Mouse (Mus musculus) ES-E14 (cell line): ENCODE measurements around the gene Sipa1. TPM values are rescaled to one million over a fixed set of nuclear protein-coding genes. Genes with fewer than 3 reads are reported as not detected.

Experiments used
- DNase-seq: peaks from one replicate; pipeline ENCODE4 v3.0.0-alpha.2; 2013; ENCODE audit warnings: low read depth, low spot score
- H3K27ac ChIP-seq: 2 replicates; pipeline ENCODE4 v1.5.1; 2012; ENCODE audit warnings: low read depth, mild to moderate bottlenecking, low read length, moderate library complexity, mixed read lengths; ENCODE audit not compliant: poor library complexity, insufficient read depth, severe bottlenecking
- H3K36me3 ChIP-seq: 2 replicates; pipeline ENCODE4 v1.6.1; 2012; ENCODE audit warnings: mild to moderate bottlenecking, low read length, moderate library complexity, mixed read lengths; ENCODE audit not compliant: control insufficient read depth, poor library complexity, insufficient read depth, severe bottlenecking
- H3K4me1 ChIP-seq, 2 experiments: fragments of 150-350 bp in 1 of 2; sonication (generic) in 1 of 2; 2 replicates each; pipeline ENCODE4 v1.6.1; 2012; ENCODE audit warnings: low read length in 2 of 2, mild to moderate bottlenecking in 1 of 2, mixed read lengths in 1 of 2; ENCODE audit not compliant: control insufficient read depth in 2 of 2, insufficient read depth in 2 of 2, poor library complexity in 1 of 2
- H3K4me3 ChIP-seq, 2 experiments: fragments of 150-350 bp in 1 of 2; sonication (generic) in 1 of 2; 2 replicates each; pipeline ENCODE4 v1.5.1; 2012; ENCODE audit warnings: low read length in 2 of 2, low read depth in 1 of 2, mild to moderate bottlenecking in 1 of 2, mixed read lengths in 1 of 2; ENCODE audit not compliant: insufficient read depth in 1 of 2, poor library complexity in 1 of 2, severe bottlenecking in 1 of 2
- H3K9ac ChIP-seq: 2 replicates; pipeline ENCODE4 v1.6.1; 2012; ENCODE audit warnings: low read depth, mild to moderate bottlenecking, low read length, mixed read lengths; ENCODE audit not compliant: poor library complexity, insufficient read depth, severe bottlenecking
- H3K9me3 ChIP-seq: fragments of 150-350 bp; sonication (generic); 2 replicates; pipeline ENCODE4 v1.6.1; 2012; ENCODE audit warnings: low read depth, mild to moderate bottlenecking, low read length; ENCODE audit not compliant: control insufficient read depth, insufficient read depth
- CHD2 ChIP-seq: IDR thresholded peaks from 2 replicates; pipeline ENCODE4 v1.6.1; 2014; ENCODE audit warnings: mild to moderate bottlenecking, low read depth, low read length, inconsistent platforms
- HCFC1 ChIP-seq: IDR thresholded peaks from 2 replicates; pipeline ENCODE4 v1.6.1; 2012; ENCODE audit warnings: low read length, inconsistent platforms, borderline replicate concordance; ENCODE audit not compliant: insufficient read depth
- MAFK ChIP-seq: IDR thresholded peaks from 2 replicates; pipeline ENCODE4 v1.6.1; 2014; ENCODE audit warnings: mild to moderate bottlenecking, low read depth, low read length, inconsistent platforms; ENCODE audit not compliant: insufficient read depth
- ZC3H11A ChIP-seq: IDR thresholded peaks from 2 replicates; pipeline ENCODE4 v1.6.1; 2012; ENCODE audit warnings: low read depth, mild to moderate bottlenecking, inconsistent platforms, low read length, borderline replicate concordance
- ZNF384 ChIP-seq: IDR thresholded peaks from 2 replicates; pipeline ENCODE4 v1.6.1; 2012; ENCODE audit warnings: low read depth, low read length, inconsistent platforms
- in situ Hi-C, 2 experiments: fragments of 600-800 bp; cut with MboI; formaldehyde crosslinking; loops; one replicate each; pipeline ENCODE4 v1.15.1; 2025; ENCODE audit warnings: low sequenced_read_pairs in 2 of 2, inconsistent platforms in 1 of 2; ENCODE audit not compliant: unreplicated experiment in 2 of 2
- total RNA-seq: library from RNA; depleted of rRNA; stranded (reverse); fragments of 300-350 nt; gene quantifications from 2 replicates; pipeline ENCODE4 v1.2.3, GENCODE M21; 2012

The Sipa1 gene
- total RNA-seq, 1 experiment, result 10.5 TPM

GRCm38 (mm10) chr19:5685861-5686260, 22.4 kb upstream of the Sipa1 start:
- Histone ChIP-seq H3K9me3 (no peaks in the 10 kb centered on the region), H3K4me3 (no peak overlapping the region), H3K4me1 (peaks cover 4 to 13% of the 10 kb centered on the region in 2 experiments; a peak in 2 of 4 replicates), H3K36me3 (peaks cover 45% of the 10 kb centered on the region), H3K9ac (no peak overlapping the region), H3K27ac (no peak overlapping the region)
- no peak for DNase-seq
- in situ Hi-C loops, result no loop called here
- TF ChIP-seq ZC3H11A, result no peak
- TF ChIP-seq MAFK, result no peak
- TF ChIP-seq CHD2, result no peak

DNA sequence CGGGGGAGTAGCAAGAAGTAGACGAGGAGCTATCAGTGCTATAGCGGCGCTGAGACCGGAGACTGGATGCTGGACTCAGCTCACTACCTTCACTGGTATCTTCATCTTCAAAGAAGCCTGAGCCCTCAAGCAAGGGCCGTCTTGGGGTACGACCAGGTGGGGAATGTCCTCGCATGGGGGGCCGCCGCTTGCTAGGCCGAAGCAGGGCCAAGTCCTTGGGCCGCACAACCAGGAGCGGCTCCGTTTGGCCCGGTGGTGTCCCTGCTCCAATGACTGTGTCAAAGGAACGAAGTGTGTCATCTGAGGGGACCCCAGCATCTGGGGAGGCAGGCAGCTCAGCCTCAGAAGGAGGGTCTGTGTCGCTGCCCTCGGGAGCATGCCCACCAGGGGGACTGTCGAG, 21.9 kb upstream of the Sipa1 start:
- Histone ChIP-seq H3K9ac (no peak overlapping the region), H3K9me3 (no peaks in the 10 kb centered on the region), H3K27ac (no peak overlapping the region), H3K4me1 (peaks cover 4 to 10% of the 10 kb centered on the region in 2 experiments; a peak in 2 of 4 replicates), H3K36me3 (peaks cover 44% of the 10 kb centered on the region), H3K4me3 (no peak overlapping the region)
- TF ChIP-seq HCFC1 (no peak), CHD2 (no peak), ZNF384 (no peak), ZC3H11A (no peak), MAFK (no peak)
- DNase-seq, result no peak
- in situ Hi-C loops, result no loop called here

DNA sequence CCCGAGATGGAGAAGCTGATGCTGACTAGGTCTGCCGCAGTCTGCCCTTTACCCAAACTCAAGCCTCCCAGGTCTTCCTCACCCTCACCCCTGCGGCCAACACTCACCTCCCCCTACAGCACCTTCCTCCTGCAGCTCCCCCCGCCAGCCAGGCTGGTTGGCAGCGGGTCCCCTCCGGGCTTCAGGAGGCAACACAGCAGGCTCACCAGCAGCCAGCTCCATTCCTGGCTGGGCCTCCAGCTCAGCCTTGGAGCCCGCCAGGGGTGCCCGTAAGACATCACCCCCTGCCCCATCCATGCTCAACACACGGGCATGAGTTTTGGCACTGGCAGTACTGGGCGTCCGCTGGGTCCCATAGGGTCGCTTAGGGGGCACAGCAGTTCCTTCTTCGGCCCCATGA, 21.5 kb upstream of the Sipa1 start:
- no peaks in the 10 kb centered on the region for H3K9me3 ChIP-seq
- H3K27ac ChIP-seq, result no peak overlapping the region
- peaks cover 4 to 6% of the 10 kb centered on the region in 2 experiments; a peak in 2 of 4 replicates for H3K4me1 ChIP-seq
- in situ Hi-C loops, result no loop called here
- TF ChIP-seq ZNF384 (no peak), HCFC1 (no peak), MAFK (no peak), CHD2 (no peak), ZC3H11A (no peak)
- H3K36me3 ChIP-seq, result peaks cover 44% of the 10 kb centered on the region
- 0 out of 4 replicates have a peak overlapping the region, but pooled peaks of 1 of the 2 experiments have one; percentile 2 for H3K4me3 ChIP-seq
- no peak overlapping the region for H3K9ac ChIP-seq
- no peak for DNase-seq

GRCm38 (mm10) chr19:5684236-5684635, 20.7 kb upstream of the Sipa1 start:
- in situ Hi-C loops, result no loop called here
- H3K4me1 ChIP-seq, result peaks cover 4 to 6% of the 10 kb centered on the region in 2 experiments; a peak in 2 of 4 replicates

GRCm38 (mm10) chr19:5680432-5680831, 16.9 kb upstream of the Sipa1 start:
- Histone ChIP-seq H3K36me3 (peaks cover 59% of the 10 kb centered on the region), H3K4me1 (no peaks in the 10 kb centered on the region), H3K9ac (no peak overlapping the region), H3K9me3 (no peaks in the 10 kb centered on the region), H3K27ac (no peak overlapping the region), H3K4me3 (no peak overlapping the region)
- in situ Hi-C loops, result no loop called here
- TF ChIP-seq MAFK (no peak), HCFC1 (no peak), ZNF384 (no peak), ZC3H11A (no peak), CHD2 (no peak)
- DNase-seq, result no peak

More at GRCm38 (mm10) chr19:5684236-5684635, 20.7 kb upstream of the Sipa1 start:
- Histone ChIP-seq H3K36me3 (peaks cover 52% of the 10 kb centered on the region), H3K27ac (no peak overlapping the region), H3K4me3 (no peak overlapping the region), H3K9me3 (no peaks in the 10 kb centered on the region), H3K9ac (no peak overlapping the region)
- DNase-seq, result no peak
- TF ChIP-seq HCFC1 (no peak), CHD2 (no peak), MAFK (no peak), ZNF384 (no peak), ZC3H11A (no peak)
